Mouse (Mus musculus) olfactory bulb, adult 2 months (tissue): ENCODE results near the gene Tmed5.

Source experiments
- CTCF ChIP-seq: fragments of 200-500 bp; IDR thresholded peaks from 2 replicates; pipeline ENCODE4 v1.5.1; 2012; ENCODE audit warnings: low read depth, mild to moderate bottlenecking, low read length, moderate library complexity; ENCODE audit not compliant: insufficient read depth
- POLR2A ChIP-seq: fragments of 200-500 bp; IDR thresholded peaks from 2 replicates; pipeline ENCODE4 v1.6.1; 2012; ENCODE audit warnings: mild to moderate bottlenecking, low read depth, low read length, moderate library complexity; ENCODE audit not compliant: insufficient read depth

DNA sequence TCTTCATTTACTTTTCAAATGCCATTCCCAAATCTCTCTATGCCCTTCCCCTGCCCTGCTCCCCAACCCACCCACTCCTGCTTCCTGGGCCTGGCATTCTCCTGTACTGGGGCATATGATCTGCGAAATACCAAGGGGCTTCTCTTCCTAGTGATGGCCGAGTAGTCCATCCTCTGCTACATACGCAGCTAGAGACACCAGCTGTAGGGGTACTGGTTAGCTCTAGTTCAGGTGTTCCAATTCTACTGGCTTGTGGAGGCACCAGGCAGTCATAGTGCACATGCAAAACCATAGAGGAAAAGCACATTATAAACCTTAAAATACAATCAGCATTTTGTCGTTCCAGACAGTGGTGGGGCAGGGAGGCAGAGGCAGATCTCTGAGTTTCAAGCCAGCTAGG is 14.7 kb downstream of the Tmed5 start:
- TF ChIP-seq CTCF = no peak
- no peak for TF ChIP-seq POLR2A
